ENCODE assay signal across 8 mouse cellular contexts in genomic region chr8:84978248-84978940, GRCm38 (mm10). TPM values are rescaled to one million over a fixed set of nuclear protein-coding genes. Genes with fewer than 3 reads are reported as not detected.
DNase-seq lines count a peak whose midpoint lies in the region; ATAC-seq lines count a peak whose summit lies in the region.

TSS of gene Junb (minus strand) at chr8:84978718.

- peak within 1 kb of the TSS; percentile 98 for H3K27ac ChIP-seq in intestine, embryonic 16.5 days (ENCODE audit: low read length)

- peak within 1 kb of the TSS; percentile 97 for H3K4me2 ChIP-seq in intestine, embryonic 16.5 days (ENCODE audit: low read depth, low read length)

- DNase-seq in adrenal gland, adult (ENCODE audit: inconsistent age in 2 of 2, low spot score in 1 of 2), result peak; percentile 99 to 100
- peak; percentile 86 for DNase-seq in embryo, embryonic 10.5 days (ENCODE audit: low spot score)
- DNase-seq in gastrocnemius, postnatal 4 days (ENCODE audit: low spot score in 2 of 2), result peak; percentile 79 to 89
- peak; percentile 95 to 98 for DNase-seq in left cerebral cortex, postnatal 25 days (ENCODE audit: low spot score in 2 of 2)
- peak; percentile 89 for DNase-seq in mesoderm, embryonic 11.5 days (ENCODE audit: low read depth, low spot score)
- DNase-seq in right cerebral cortex, postnatal 25 days, result peak; percentile 96
- DNase-seq in urinary bladder, postnatal 36 days (ENCODE audit: low spot score in 2 of 2), result peak; percentile 96 to 97

- 0% methylated on average over 63 of the region's 63 CpGs for WGBS in intestine, embryonic 16.5 days

- peak within 1 kb of the TSS; percentile 87 for H3K9ac ChIP-seq in intestine, embryonic 16.5 days (ENCODE audit: low read depth, low read length)

- H3K36me3 ChIP-seq in intestine, embryonic 16.5 days (ENCODE audit: control insufficient read depth, insufficient read depth, low read length), result no peaks in the 10 kb centered on the region

- H3K27me3 ChIP-seq in intestine, embryonic 16.5 days (replicated peaks; ENCODE audit: control insufficient read depth, insufficient read depth, low read length), result no peaks in the 10 kb centered on the region

- H3K4me3 ChIP-seq in intestine, embryonic 16.5 days (ENCODE audit: low read length), result peak within 1 kb of the TSS; percentile 76

- intact Hi-C loops in left cerebral cortex, postnatal 25 days (cut with DNase I), result loop anchor here (1.0 to 5.0 kb wide), 2 partner anchors 8 to 981 kb away; partner anchors contain the start of gene Samd1

- peak; percentile 57 for ATAC-seq in intestine, embryonic 16.5 days

- H3K4me1 ChIP-seq in intestine, embryonic 16.5 days (ENCODE audit: control insufficient read depth, insufficient read depth, low read length), result peaks cover 53% of the 10 kb centered on the region

- H3K9me3 ChIP-seq in intestine, embryonic 16.5 days (ENCODE audit: control insufficient read depth, low read length), result no peaks in the 10 kb centered on the region

RNA-seq across cellular contexts. Expression of gene Junb, which starts in this region (rescaled TPM):
- 10 to 100 TPM in 1 of 2 experiments, 1 to 10 TPM in 1; 10.0 to 10.1 TPM for total RNA-seq in gastrocnemius, postnatal 4 days (2021)
- 18.2 and 25.5 TPM in 2 replicates for polyA plus RNA-seq in intestine, embryonic 16.5 days (2015; fragmentation: Nextera tagmentation; extraction: Ambion mirVana)
- total RNA-seq in left cerebral cortex, postnatal 25 days (2021), result 10 to 100 TPM; 73.3 to 85.1 TPM

Comparison
In these comparisons a context has a peak if more than half of its experiments do, and no peak if none do; other contexts are left out.
1. Peak in every context shown above with its lines: DNase-seq, ATAC-seq, H3K4me3 ChIP-seq and H3K27ac ChIP-seq.
2. RNA of gene Junb (total RNA-seq): 73.3 to 85.1 TPM in left cerebral cortex, postnatal 25 days; 10.0 to 10.1 TPM in gastrocnemius, postnatal 4 days; every median in the first group is over 4 times any median in the second.